24 mouse cellular contexts compared by ENCODE assay signal in the genomic region with DNA sequence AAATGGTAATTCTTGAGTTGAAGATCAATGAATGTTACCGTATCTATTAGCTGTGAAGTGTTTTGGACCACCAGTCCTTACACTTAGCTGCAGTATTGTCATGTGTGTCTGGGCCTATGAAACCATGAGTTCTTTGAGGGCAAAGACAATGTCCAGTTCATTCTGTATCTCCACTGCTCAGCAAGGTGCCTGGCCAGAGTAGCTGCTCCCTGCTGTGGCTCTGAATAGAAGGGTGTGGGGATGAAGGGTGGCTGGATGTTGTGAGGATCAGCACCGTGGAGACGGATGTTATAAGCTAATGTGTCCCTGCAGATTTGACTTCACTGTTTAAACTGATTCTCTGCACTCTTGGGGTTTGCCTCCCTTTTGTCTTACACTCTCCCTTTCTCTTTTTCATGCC. TPM values are rescaled to one million over a fixed set of nuclear protein-coding genes. Genes with fewer than 3 reads are reported as not detected.
DNase-seq lines count a peak whose midpoint lies in the region; ATAC-seq lines count a peak whose summit lies in the region.
"Had no signal": no experiment of that assay in that cellular context is flagged by ENCODE, and none has a peak within 500 bp of the region (broad histone marks: within the 10 kb centered on the region; RNA-seq: fewer than 3 reads in every experiment).

No protein-coding gene starts in this region.

- no peak for ATAC-seq in forebrain, embryonic 11.5 days (replicated peaks; ENCODE audit: low FRiP score)
- no peak for ATAC-seq in forebrain, embryonic 13.5 days
- ATAC-seq in hindbrain, embryonic 13.5 days (ENCODE audit: low FRiP score), result no peak
- ATAC-seq: activated CD4-positive, CD25-positive, alpha-beta regulatory T cell, adult 4 months; CD4-positive, CD25-positive, alpha-beta regulatory T cell, adult 4 months; Patski had no signal

- H3K9ac ChIP-seq in forebrain, embryonic 11.5 days (ENCODE audit: low read length), result no peak overlapping the region
- H3K9ac ChIP-seq in forebrain, embryonic 13.5 days, result no peak overlapping the region
- no peak overlapping the region for H3K9ac ChIP-seq in hindbrain, embryonic 13.5 days
- H3K9ac ChIP-seq: embryonic facial prominence, embryonic 12.5 days; forebrain, embryonic 12.5 days; forebrain, embryonic 15.5 days; forebrain, postnatal 0 days had no signal

- peak; percentile 21 for DNase-seq in forebrain, embryonic 11.5 days (ENCODE audit: low spot score)
- no peak for DNase-seq in hindbrain, embryonic 10.5 days (ENCODE audit: low spot score)
- peak; percentile 38 for DNase-seq in R1 (ENCODE audit: low read depth, low spot score)
- no peak for DNase-seq in thymus, postnatal 0 days (ENCODE audit: low spot score)
- no peak for DNase-seq in yolk sac, embryonic 10.5 days (ENCODE audit: low spot score)
- DNase-seq: adrenal gland, adult 8-10 months; adrenal gland, postnatal 14 days; adrenal gland, postnatal 36 days; B cell, adult 2 months; cerebellum, adult 11-12 months; cerebellum, adult 9-10 months; cerebellum, postnatal 25 days; forebrain, postnatal 0 days had no signal

- no peaks in the 10 kb centered on the region for H3K27me3 ChIP-seq in forebrain, embryonic 11.5 days (ENCODE audit: control insufficient read depth, insufficient read depth, low read length)
- H3K27me3 ChIP-seq in forebrain, embryonic 13.5 days, result no peaks in the 10 kb centered on the region
- H3K27me3 ChIP-seq in hindbrain, embryonic 10.5 days (ENCODE audit: insufficient read depth, poor library complexity, severe bottlenecking), result no peaks in the 10 kb centered on the region
- 0 out of 2 replicates have a peak, but pooled peaks cover 6% of the 10 kb centered on the region for H3K27me3 ChIP-seq in hindbrain, embryonic 13.5 days
- H3K27me3 ChIP-seq: CH12.LX; embryonic facial prominence, embryonic 12.5 days; forebrain, embryonic 12.5 days; forebrain, embryonic 15.5 days; Patski had no signal

- H3K36me3 ChIP-seq in forebrain, embryonic 11.5 days (ENCODE audit: control insufficient read depth, insufficient read depth, low read length), result no peaks in the 10 kb centered on the region
- peaks cover 61% of the 10 kb centered on the region for H3K36me3 ChIP-seq in forebrain, embryonic 13.5 days (ENCODE audit: poor library complexity, severe bottlenecking)
- H3K36me3 ChIP-seq in hindbrain, embryonic 10.5 days, result peaks cover 56% of the 10 kb centered on the region
- H3K36me3 ChIP-seq in hindbrain, embryonic 13.5 days, result peaks cover 10% of the 10 kb centered on the region
- H3K36me3 ChIP-seq: G1E had no signal

- H3K4me1 ChIP-seq in forebrain, embryonic 11.5 days (replicated peaks; ENCODE audit: control insufficient read depth, insufficient read depth, low read length), result peaks cover 3% of the 10 kb centered on the region
- peaks cover 65% of the 10 kb centered on the region for H3K4me1 ChIP-seq in forebrain, embryonic 13.5 days
- peaks cover 66% of the 10 kb centered on the region for H3K4me1 ChIP-seq in hindbrain, embryonic 10.5 days (replicated peaks)
- peaks cover 57% of the 10 kb centered on the region for H3K4me1 ChIP-seq in hindbrain, embryonic 13.5 days (replicated peaks)

- no peaks in the 10 kb centered on the region for H3K9me3 ChIP-seq in forebrain, embryonic 11.5 days (ENCODE audit: control insufficient read depth, low read length)
- H3K9me3 ChIP-seq in forebrain, embryonic 13.5 days (replicated peaks), result no peaks in the 10 kb centered on the region
- no peaks in the 10 kb centered on the region for H3K9me3 ChIP-seq in hindbrain, embryonic 10.5 days
- H3K9me3 ChIP-seq in hindbrain, embryonic 13.5 days, result no peaks in the 10 kb centered on the region
- H3K9me3 ChIP-seq: embryonic facial prominence, embryonic 10.5 days; embryonic facial prominence, embryonic 12.5 days; forebrain, embryonic 12.5 days; forebrain, embryonic 15.5 days; G1E had no signal

- H3K27ac ChIP-seq in forebrain, embryonic 11.5 days (ENCODE audit: low read depth, low read length), result no peak overlapping the region
- no peak overlapping the region for H3K27ac ChIP-seq in forebrain, embryonic 13.5 days
- peak overlapping the region; percentile 50; the same call in 1 of the 2 replicates for H3K27ac ChIP-seq in hindbrain, embryonic 10.5 days
- H3K27ac ChIP-seq in hindbrain, embryonic 13.5 days, result no peak overlapping the region
- H3K27ac ChIP-seq: embryonic facial prominence, embryonic 10.5 days; embryonic facial prominence, embryonic 12.5 days had no signal

- H3K4me3 ChIP-seq in forebrain, embryonic 11.5 days (ENCODE audit: low read depth, low read length), result no peak overlapping the region
- H3K4me3 ChIP-seq in forebrain, embryonic 13.5 days, result no peak overlapping the region
- no peak overlapping the region for H3K4me3 ChIP-seq in hindbrain, embryonic 10.5 days
- H3K4me3 ChIP-seq in hindbrain, embryonic 13.5 days, result no peak overlapping the region
- H3K4me3 ChIP-seq: embryonic facial prominence, embryonic 10.5 days; embryonic facial prominence, embryonic 12.5 days; forebrain, embryonic 12.5 days; forebrain, embryonic 15.5 days had no signal

- no peak overlapping the region for H3K4me2 ChIP-seq in forebrain, embryonic 11.5 days (ENCODE audit: low read depth, low read length, severe bottlenecking)
- no peak overlapping the region for H3K4me2 ChIP-seq in forebrain, embryonic 13.5 days
- H3K4me2 ChIP-seq in hindbrain, embryonic 13.5 days, result no peak overlapping the region
- H3K4me2 ChIP-seq: embryonic facial prominence, embryonic 12.5 days; forebrain, embryonic 12.5 days; forebrain, embryonic 15.5 days had no signal

- WGBS in forebrain, embryonic 11.5 days, result 44% methylated on average over 3 of the region's 3 CpGs
- WGBS in forebrain, embryonic 13.5 days, result 43% methylated on average over 3 of the region's 3 CpGs
- WGBS in hindbrain, embryonic 10.5 days, result 56% methylated on average over 3 of the region's 3 CpGs
- 50% methylated on average over 3 of the region's 3 CpGs for WGBS in hindbrain, embryonic 13.5 days

RNA-seq across cellular contexts. Expression of gene Nars2, which starts 45.9 kb away (rescaled TPM):
- 28.2 and 29.6 TPM in 2 replicates for polyA plus RNA-seq in forebrain, embryonic 11.5 days (2014; fragmentation: Nextera tagmentation; extraction: Ambion mirVana)
- 19.9 and 21.7 TPM in 2 replicates for polyA plus RNA-seq in forebrain, embryonic 13.5 days (2015; fragmentation: Nextera tagmentation; extraction: Ambion mirVana)
- polyA plus RNA-seq in hindbrain, embryonic 10.5 days (2016; fragmentation: Nextera tagmentation; extraction: Ambion mirVana), result 22.3 and 22.7 TPM in 2 replicates
- 17.5 and 17.6 TPM in 2 replicates for polyA plus RNA-seq in hindbrain, embryonic 13.5 days (2015; fragmentation: Nextera tagmentation; extraction: Ambion mirVana)
- polyA plus RNA-seq in thymus, postnatal 0 days (2015; fragmentation: Nextera tagmentation; extraction: Ambion mirVana), result 17.4 and 17.7 TPM in 2 replicates

Comparison
In these comparisons a context has a peak if more than half of its experiments do, and no peak if none do; other contexts are left out.
1. DNase-seq: peak in forebrain, embryonic 11.5 days (single experiment) and R1 (single experiment); none in hindbrain, embryonic 10.5 days (single experiment), thymus, postnatal 0 days (single experiment) and yolk sac, embryonic 10.5 days (single experiment).